Mouse (Mus musculus) bone marrow, adult 2 months (tissue): Measurements from ENCODE around the gene Btnl6.
"Not testable (repeated sequence)": the region's sequence is repeated elsewhere in the genome, so short reads cannot be mapped to it uniquely, and the experiment has no call there.

Source experiments
- CTCF ChIP-seq: fragments of 200-500 bp; IDR thresholded peaks from 2 replicates; pipeline ENCODE4 v1.5.1; 2011; ENCODE audit warnings: low read length, control low read depth; ENCODE audit not compliant: control insufficient read depth, insufficient read depth
- POLR2A ChIP-seq: fragments of 200-500 bp; IDR thresholded peaks from 2 replicates; pipeline ENCODE4 v1.6.1; 2011; ENCODE audit warnings: low read depth, mild to moderate bottlenecking, control low read depth, low read length, borderline replicate concordance; ENCODE audit not compliant: control insufficient read depth

- TF ChIP-seq CTCF = peak; percentile 10; the same call in 1 of the 2 replicates
- not testable (repeated sequence) for TF ChIP-seq POLR2A
Observed at GRCm38 (mm10) chr17:34511723-34512122, 5.4 kb downstream of the Btnl6 start.
